Mouse (Mus musculus) liver, embryonic 14.5 days (tissue): ENCODE measurements around the gene Syne1. TPM values are rescaled to one million over a fixed set of nuclear protein-coding genes. Genes with fewer than 3 reads are reported as not detected.

Experiments used
- ATAC-seq: fragments of 200-750 bp; cut with Nextera tagmentation; 2 replicates; pipeline ENCODE4 v1.8.0; 2017; ENCODE audit warnings: moderate number of reproducible peaks, mild to moderate bottlenecking, moderate library complexity; ENCODE audit not compliant: insufficient read depth
- DNase-seq, 3 experiments: peaks; one replicate each; pipeline ENCODE4 v3.0.0-alpha.2; 2012 to 2013; ENCODE audit warnings: low read depth in 3 of 3, low spot score in 3 of 3
- H3K27ac ChIP-seq: fragments of 300-500 bp; sonication (generic); 2 replicates; pipeline ENCODE4 v1.5.1; 2014; ENCODE audit warnings: moderate library complexity, mild to moderate bottlenecking, control low read depth, inconsistent platforms
- H3K27me3 ChIP-seq: fragments of 300-500 bp; sonication (generic); 2 replicates; pipeline ENCODE4 v1.6.1; 2014; ENCODE audit warnings: mild to moderate bottlenecking, low read length, moderate library complexity; ENCODE audit not compliant: control insufficient read depth, insufficient read depth
- H3K36me3 ChIP-seq: fragments of 300-500 bp; sonication (generic); replicated peaks from 2 replicates; pipeline ENCODE4 v1.6.1; 2014; ENCODE audit warnings: low read depth; ENCODE audit not compliant: control insufficient read depth, insufficient read depth
- H3K4me1 ChIP-seq, 2 experiments: fragments of 200-500 bp in 1 of 2; fragments of 300-500 bp in 1 of 2; sonication (generic) in 1 of 2; replicated peaks; 2 replicates each; pipeline ENCODE4 v1.6.1; 2012 to 2014; ENCODE audit warnings: antibody characterized with exemption in 1 of 2, inconsistent platforms in 1 of 2, low read length in 1 of 2; ENCODE audit not compliant: control insufficient read depth in 2 of 2, insufficient read depth in 2 of 2
- H3K4me2 ChIP-seq: fragments of 300-500 bp; sonication (generic); 2 replicates; pipeline ENCODE4 v1.6.1; 2014; ENCODE audit warnings: low read depth, mild to moderate bottlenecking, control low read depth, moderate library complexity
- H3K4me3 ChIP-seq, 2 experiments: fragments of 200-500 bp in 1 of 2; fragments of 300-500 bp in 1 of 2; sonication (generic) in 1 of 2; 2 replicates each; pipeline ENCODE4 v1.5.1; 2012 to 2014; ENCODE audit warnings: low read depth in 2 of 2, low read length in 2 of 2, mild to moderate bottlenecking in 2 of 2, control low read depth in 1 of 2, inconsistent platforms in 1 of 2, moderate library complexity in 1 of 2; ENCODE audit not compliant: insufficient read depth in 1 of 2
- H3K9ac ChIP-seq: fragments of 300-500 bp; sonication (generic); replicated peaks from 2 replicates; pipeline ENCODE4 v1.6.1; 2014; ENCODE audit warnings: mild to moderate bottlenecking, control low read depth, moderate library complexity
- H3K9me3 ChIP-seq: fragments of 300-500 bp; sonication (generic); 2 replicates; pipeline ENCODE4 v1.6.1; 2016; ENCODE audit warnings: low read length, mixed read lengths; ENCODE audit not compliant: control insufficient read depth
- CTCF ChIP-seq: IDR thresholded peaks from 2 replicates; pipeline ENCODE4 v1.5.1; 2016; ENCODE audit warnings: antibody characterized with exemption, low read depth, control low read depth
- EP300 ChIP-seq: IDR thresholded peaks from 2 replicates; pipeline ENCODE4 v1.6.1; 2016; ENCODE audit warnings: antibody characterized with exemption, low read depth
- WGBS: fragments of 180-500 bp; shearing (Covaris S2); extraction: QIAGEN DNeasy Blood & Tissue Kit; methylation state at CpG from one replicate; pipeline ENCODE4 v1.1.7; 2014; ENCODE audit not compliant: insufficient replicate concordance; 5-methylcytosine and 5-hydroxymethylcytosine counted together
- polyA plus RNA-seq, 2 experiments: library from polyadenylated mRNA; depleted of rRNA in 1 of 2; stranded (reverse) in 1 of 2; unstranded in 1 of 2; fragments of >200 nt; fragmentation: Nextera tagmentation in 1 of 2; extraction: Ambion mirVana in 1 of 2; gene quantifications; 2 replicates each; pipeline versions ENCODE4 v1.2.1 to v1.2.3; 2012 to 2014

Syne1 gene
- polyA plus RNA-seq, 2 experiments, result 3.1 to 3.6 TPM

DNA sequence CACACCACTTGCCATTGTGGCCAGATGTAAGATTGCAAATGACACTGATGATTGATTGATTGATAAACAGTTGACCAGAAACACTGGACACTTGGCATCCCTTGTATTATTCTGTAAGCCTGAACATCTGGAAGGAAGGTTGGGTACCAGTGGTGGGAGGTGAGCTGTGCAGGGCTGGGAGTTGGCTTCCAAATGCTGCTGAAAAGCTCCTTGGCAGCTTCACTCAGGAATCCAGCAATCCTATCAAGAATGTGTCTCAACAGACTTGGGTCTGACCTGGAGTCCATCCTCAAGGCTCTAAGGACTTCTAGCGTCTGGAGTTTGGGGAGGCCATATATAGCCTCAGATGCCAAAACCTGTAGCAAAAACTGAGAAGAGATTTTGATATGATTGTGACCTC lies 536.3 kb downstream of the Syne1 start:
- WGBS, result 62% methylated on average over 1 of the region's 1 CpGs
- ATAC-seq (no peak), DNase-seq (no peak)
- Histone ChIP-seq H3K4me1 (no peaks in the 10 kb centered on the region), H3K9me3 (no peaks in the 10 kb centered on the region), H3K9ac (no peak overlapping the region), H3K27me3 (no peaks in the 10 kb centered on the region), H3K4me2 (no peak overlapping the region), H3K27ac (no peak overlapping the region), H3K36me3 (no peaks in the 10 kb centered on the region), H3K4me3 (no peak overlapping the region)
- TF ChIP-seq CTCF (no peak), EP300 (no peak)

DNA sequence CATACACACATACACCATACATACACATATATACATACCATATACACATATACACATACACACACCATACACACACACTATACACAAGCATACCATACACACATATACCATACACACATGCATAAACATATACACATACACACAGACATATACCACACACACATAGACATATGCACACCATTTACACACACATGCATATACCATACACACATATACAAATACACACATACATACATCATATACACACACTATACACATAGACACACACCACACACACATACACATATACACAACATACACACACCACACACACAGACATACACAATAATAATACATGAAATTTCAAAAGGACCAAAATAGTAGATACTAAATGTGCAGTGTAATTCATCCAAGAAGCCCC lies 539.3 kb downstream of the Syne1 start:
- TF ChIP-seq EP300 (no peak), CTCF (no peak)
- Histone ChIP-seq H3K4me1 (no peaks in the 10 kb centered on the region), H3K4me2 (no peak overlapping the region), H3K9ac (no peak overlapping the region), H3K9me3 (no peaks in the 10 kb centered on the region), H3K36me3 (no peaks in the 10 kb centered on the region), H3K27ac (no peak overlapping the region), H3K27me3 (no peaks in the 10 kb centered on the region), H3K4me3 (no peak overlapping the region)
- DNase-seq, result no peak
- no peak for ATAC-seq

DNA sequence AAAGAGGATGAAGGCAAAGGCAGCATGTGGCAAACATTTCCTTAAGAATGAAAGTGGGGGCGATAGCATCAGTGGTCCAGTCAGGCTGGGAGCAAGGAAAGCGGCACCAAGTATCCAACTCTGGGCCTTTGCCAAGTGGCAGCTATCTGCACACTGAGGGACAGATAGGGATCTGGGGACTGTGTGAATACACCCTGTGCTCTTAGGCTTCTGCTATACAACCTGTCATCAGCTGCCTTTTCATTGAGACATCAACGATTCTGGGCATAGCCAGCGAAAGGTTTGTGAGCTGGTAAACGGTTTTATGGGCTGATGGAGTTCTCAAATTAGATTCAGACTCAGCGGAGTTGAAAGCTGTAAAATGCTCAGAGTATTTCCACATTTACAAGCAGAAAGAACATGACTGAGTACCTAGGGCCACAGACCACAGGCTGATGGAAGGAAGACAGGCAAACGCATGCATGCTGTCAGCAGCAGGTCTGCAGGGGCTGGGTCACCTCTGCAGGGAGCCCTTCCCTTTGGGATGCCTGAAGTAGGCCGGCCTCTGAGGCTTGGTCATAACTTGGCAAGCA lies 542.4 kb downstream of the Syne1 start:
- H3K4me2 ChIP-seq, result no peak overlapping the region
- no peaks in the 10 kb centered on the region for H3K36me3 ChIP-seq
- H3K27me3 ChIP-seq, result no peaks in the 10 kb centered on the region
- no peaks in the 10 kb centered on the region for H3K9me3 ChIP-seq
- no peak overlapping the region for H3K27ac ChIP-seq
- DNase-seq (no peak), ATAC-seq (no peak)
- H3K4me1 ChIP-seq, result no peaks in the 10 kb centered on the region
- H3K4me3 ChIP-seq, result no peak overlapping the region
- TF ChIP-seq EP300 (no peak), CTCF (no peak)
- H3K9ac ChIP-seq, result no peak overlapping the region
- 61% methylated on average over 8 of the region's 8 CpGs for WGBS

DNA sequence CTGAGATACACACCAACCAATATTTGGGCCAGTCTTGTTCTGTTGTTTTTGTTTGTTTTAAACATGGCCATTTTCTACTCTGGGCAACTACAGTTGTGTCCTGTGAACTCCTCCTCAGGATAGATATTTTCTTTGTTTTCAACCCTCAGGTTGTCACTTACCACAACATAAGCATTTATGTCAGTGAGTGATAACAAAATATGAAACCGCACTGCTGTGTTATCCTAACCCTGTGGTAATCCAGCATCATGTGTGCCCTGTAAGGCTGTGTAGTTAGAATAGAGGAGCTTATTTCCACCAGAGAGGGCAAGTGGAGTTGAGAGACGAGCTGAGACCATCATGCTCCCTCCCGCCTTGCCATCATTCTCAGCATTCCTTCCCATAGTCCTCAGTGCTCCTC lies 554.7 kb downstream of the Syne1 start:
- H3K4me2 ChIP-seq, result no peak overlapping the region
- no peak overlapping the region for H3K9ac ChIP-seq
- H3K36me3 ChIP-seq, result no peaks in the 10 kb centered on the region
- no peaks in the 10 kb centered on the region for H3K9me3 ChIP-seq
- TF ChIP-seq EP300 (no peak), CTCF (no peak)
- no peak overlapping the region for H3K27ac ChIP-seq
- ATAC-seq (no peak), DNase-seq (no peak)
- 52% methylated on average over 3 of the region's 3 CpGs for WGBS
- H3K27me3 ChIP-seq, result no peaks in the 10 kb centered on the region
- H3K4me1 ChIP-seq, result no peaks in the 10 kb centered on the region
- no peak overlapping the region for H3K4me3 ChIP-seq

DNA sequence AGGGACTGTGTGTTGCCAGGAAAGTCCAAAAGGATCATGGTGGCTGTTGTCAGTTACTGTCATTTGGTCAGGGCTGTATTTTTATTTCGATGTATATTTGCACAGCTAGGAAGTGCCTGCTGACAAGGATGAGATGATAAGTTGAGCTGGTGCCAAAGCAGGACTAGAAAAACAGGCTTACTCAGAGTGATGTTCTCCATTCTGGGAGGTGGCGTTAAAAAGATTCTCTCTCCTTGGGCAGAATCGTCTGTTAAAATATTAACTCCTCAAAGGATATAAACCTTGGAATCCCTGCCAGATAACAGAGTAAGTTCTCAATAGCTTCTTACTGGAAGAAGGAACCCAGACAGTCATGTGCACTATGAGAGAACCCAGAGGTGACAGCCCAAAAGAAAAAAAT lies 557.5 kb downstream of the Syne1 start:
- no peaks in the 10 kb centered on the region for H3K9me3 ChIP-seq
- no peaks in the 10 kb centered on the region for H3K4me1 ChIP-seq
- WGBS, result 50% methylated on average over 3 of the region's 3 CpGs
- no peak for TF ChIP-seq CTCF
- no peak for TF ChIP-seq EP300
- no peak overlapping the region for H3K4me3 ChIP-seq
- no peaks in the 10 kb centered on the region for H3K36me3 ChIP-seq
- no peak for DNase-seq
- no peaks in the 10 kb centered on the region for H3K27me3 ChIP-seq
- no peak overlapping the region for H3K9ac ChIP-seq
- no peak for ATAC-seq
- no peak overlapping the region for H3K4me2 ChIP-seq
- H3K27ac ChIP-seq, result no peak overlapping the region
